Mouse (Mus musculus) left cerebral cortex, adult 11 months (tissue): Measurements from ENCODE around the gene Olfr965.
"Not testable (repeated sequence)": the region's sequence is repeated elsewhere in the genome, so short reads cannot be mapped to it uniquely, and the experiment has no call there.

Experiments used
- DNase-seq: peaks from one replicate; pipeline ENCODE4 v3.0.0; 2022; ENCODE audit warnings: low spot score

Olfr965 gene

GRCm38 (mm10) chr9:39711053-39711452, at the start of gene Olfr965:
Olfr965 (plus strand) TSS chr9:39711353.
- DNase-seq: no peak

- no peak for DNase-seq
These were observed 44.2 kb upstream of the Olfr965 start, which contains the start of gene Olfr963 for GRCm38 (mm10) chr9:39666905-39667304. Olfr963 (plus strand) TSS chr9:39667205.

- DNase-seq: no peak
These were observed 41.4 kb upstream of the Olfr965 start for GRCm38 (mm10) chr9:39669723-39670122.

GRCm38 (mm10) chr9:39674820-39675219, 36.3 kb upstream of the Olfr965 start:
- no peak for DNase-seq

- DNase-seq: no peak
These were observed 32.6 kb upstream of the Olfr965 start for GRCm38 (mm10) chr9:39678557-39678956.

GRCm38 (mm10) chr9:39679280-39679679, 31.9 kb upstream of the Olfr965 start:
- no peak for DNase-seq

GRCm38 (mm10) chr9:39701123-39701522, 10.0 kb upstream of the Olfr965 start:
- DNase-seq: not testable (repeated sequence)

GRCm38 (mm10) chr9:39707017-39707416, 4.1 kb upstream of the Olfr965 start, which contains the start of gene Olfr149:
Olfr149 (minus strand) TSS chr9:39707117.
- DNase-seq: no peak

GRCm38 (mm10) chr9:39708958-39709357, 2.2 kb upstream of the Olfr965 start:
- no peak for DNase-seq

GRCm38 (mm10) chr9:39730678-39731077, 19.5 kb downstream of the Olfr965 start, which contains the start of gene Olfr150:
Olfr150 (plus strand) TSS chr9:39730978.
- no peak for DNase-seq

- DNase-seq: no peak
These were observed 29.6 kb downstream of the Olfr965 start for GRCm38 (mm10) chr9:39740741-39741140.

GRCm38 (mm10) chr9:39745949-39746348, 34.8 kb downstream of the Olfr965 start, which contains the start of gene Olfr967:
Olfr967 (plus strand) TSS chr9:39746249.
- DNase-seq: no peak

GRCm38 (mm10) chr9:39746428-39746827, 35.3 kb downstream of the Olfr965 start:
- DNase-seq: no peak
